Mouse (Mus musculus) spleen, adult 2 months (tissue): ENCODE measurements around the gene Rpl11.

Experiments used
- CTCF ChIP-seq: fragments of 200-500 bp; IDR thresholded peaks from 2 replicates; pipeline ENCODE4 v1.5.1; 2011; ENCODE audit warnings: mild to moderate bottlenecking, inconsistent platforms; ENCODE audit not compliant: insufficient read depth, insufficient read length, insufficient replicate concordance; ENCODE audit errors: extremely low read depth
- POLR2A ChIP-seq: fragments of 200-500 bp; IDR thresholded peaks from 2 replicates; pipeline ENCODE4 v1.6.1; 2011; ENCODE audit warnings: low read depth, low read length, inconsistent platforms

DNA sequence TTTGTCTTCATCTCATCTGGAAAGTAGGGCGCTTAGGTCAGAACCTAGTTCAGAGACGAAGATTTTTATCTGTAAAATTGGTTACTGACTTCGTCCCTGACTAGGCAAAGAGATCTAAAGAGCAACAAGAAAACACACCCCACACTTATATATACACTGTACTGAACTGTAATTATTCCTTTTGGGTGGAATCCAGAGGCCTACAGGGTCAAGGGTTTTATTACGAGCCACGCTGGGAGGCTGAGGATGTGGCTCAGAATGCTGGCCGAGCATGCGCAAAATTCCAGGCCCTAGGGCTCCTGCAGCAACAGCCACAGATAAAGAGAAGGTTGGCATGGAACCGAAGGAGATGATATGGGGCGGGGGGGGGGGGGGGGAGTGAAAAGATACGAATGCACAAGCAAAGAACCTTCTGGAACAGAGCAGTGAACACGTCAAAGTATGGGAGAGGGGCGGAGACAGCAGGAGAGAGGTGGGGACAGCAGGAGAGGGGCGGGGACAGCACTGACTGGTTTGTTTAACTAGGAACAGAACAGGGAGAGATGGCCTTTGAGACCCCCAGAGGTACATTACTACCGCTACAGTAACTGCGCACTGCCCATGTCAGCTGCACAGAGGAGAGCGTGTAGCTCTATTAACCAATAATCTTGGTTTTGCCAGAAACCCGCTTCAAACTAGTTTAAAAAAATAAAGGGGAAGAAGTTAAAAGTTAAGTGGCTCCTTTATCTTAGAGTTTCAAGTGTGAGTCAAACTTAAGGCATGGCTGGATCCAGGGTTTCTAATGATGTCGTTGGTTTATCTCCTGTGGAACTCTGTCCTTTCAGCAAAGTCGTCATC is 30.3 kb upstream of the Rpl11 start:
- TF ChIP-seq CTCF (no peak), POLR2A (no peak)
